Mouse (Mus musculus) cerebellum, adult 11 months (tissue): ENCODE results near the gene Fam43b.
A peak's percentile ranks its signal among the peaks of the same experiment; 100 is the strongest.

ENCODE experiments used
- DNase-seq: peaks from one replicate; pipeline ENCODE4 v3.0.0; 2022

Fam43b gene

GRCm38 (mm10) chr4:138347280-138347679 is 49.0 kb downstream of the Fam43b start:
- DNase-seq, result no peak

DNA sequence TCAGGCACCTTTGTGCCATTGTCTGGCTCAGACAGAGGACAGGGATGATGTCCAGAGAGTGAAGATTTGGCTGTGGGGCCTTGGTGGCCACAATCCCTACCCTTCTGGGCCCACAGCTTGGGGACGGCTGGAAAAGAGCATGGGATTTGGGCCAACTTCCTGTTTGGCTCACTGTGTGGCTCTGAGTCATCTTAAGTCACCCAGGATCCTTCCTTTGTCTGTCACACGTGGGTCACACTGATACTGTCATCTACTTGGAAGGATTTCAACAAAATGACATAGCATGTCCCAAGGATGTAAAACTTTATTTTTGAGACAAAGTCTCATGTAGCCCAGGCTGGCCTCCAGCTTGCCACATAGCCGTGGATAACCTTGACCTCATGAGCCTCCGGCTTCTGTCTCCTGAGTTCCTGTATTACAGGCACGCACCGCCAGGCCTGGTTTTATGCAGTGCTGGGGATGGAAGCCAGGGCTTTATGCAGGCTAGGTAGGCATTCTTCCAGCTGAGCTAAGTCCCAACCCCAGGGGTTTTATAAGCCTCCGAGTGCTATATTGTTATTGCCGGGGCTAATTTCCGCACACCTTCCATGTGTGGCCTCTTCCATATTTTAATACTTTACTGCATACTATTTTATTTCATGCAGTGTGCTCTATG is 51.3 kb downstream of the Fam43b start:
- DNase-seq, result peak; percentile 33
